Comparison of ENCODE assay signal across 26 mouse cellular contexts in genomic region chr11:43374956-43375355, GRCm38 (mm10). TPM values are rescaled to one million over a fixed set of nuclear protein-coding genes. Genes with fewer than 3 reads are reported as not detected.
DNase-seq lines count a peak whose midpoint lies in the region; ATAC-seq and TF ChIP-seq lines count a peak whose summit lies in the region.
"Had no signal": no experiment of that assay in that cellular context is flagged by ENCODE, and none has a peak within 500 bp of the region (broad histone marks: within the 10 kb centered on the region; RNA-seq: fewer than 3 reads in every experiment).

No protein-coding gene starts in this region.

- H3K36me3 ChIP-seq in limb, embryonic 11.5 days (ENCODE audit: control insufficient read depth, insufficient read depth, low read length), result no peaks in the 10 kb centered on the region
- no peaks in the 10 kb centered on the region for H3K36me3 ChIP-seq in limb, embryonic 10.5 days
- H3K36me3 ChIP-seq: embryonic facial prominence, embryonic 13.5 days; embryonic facial prominence, embryonic 15.5 days; forebrain, embryonic 10.5 days; forebrain, embryonic 12.5 days; G1E had no signal

- DNase-seq in limb, embryonic 11.5 days (ENCODE audit: low spot score), result no peak
- no peak for DNase-seq in limb, embryonic 10.5 days (ENCODE audit: low spot score)
- peak; percentile 12 for DNase-seq in retina, postnatal 1 day
- DNase-seq in retina, embryonic 14.5 days (ENCODE audit: low spot score), result no peak
- no peak for DNase-seq in kidney, adult 8-10 months
- DNase-seq in urinary bladder, adult 2 months (ENCODE audit: low spot score), result no peak
- DNase-seq: adrenal gland, adult 8-10 months; adrenal gland, postnatal 14 days; adrenal gland, postnatal 36 days; cerebellum, adult 11 months; cerebellum, adult 18-20 months; cerebellum, adult 8-10 months; cerebellum, adult 9-11 months; cerebellum, postnatal 36 days; embryo, embryonic 11 days had no signal

- H3K27ac ChIP-seq in limb, embryonic 11.5 days (replicated peaks; ENCODE audit: low read depth, low read length), result no peak overlapping the region
- no peak overlapping the region for H3K27ac ChIP-seq in limb, embryonic 10.5 days
- 0 out of 2 replicates have a peak overlapping the region, but pooled peaks have one; percentile 14 for H3K27ac ChIP-seq in bone marrow macrophage, adult 2 months (ENCODE audit: insufficient read depth, low read depth, low read length)
- H3K27ac ChIP-seq: embryonic facial prominence, embryonic 13.5 days; embryonic facial prominence, embryonic 15.5 days; forebrain, embryonic 10.5 days; forebrain, embryonic 12.5 days had no signal

- no peak for TF ChIP-seq CTCF in bone marrow macrophage, adult 2 months (IDR thresholded peaks at IDR 0.05; ENCODE audit: low read depth, low read length)

- 84% methylated on average over 6 of the region's 6 CpGs for WGBS in limb, embryonic 11.5 days
- WGBS in limb, embryonic 10.5 days, result 91% methylated on average over 6 of the region's 6 CpGs

- no peak overlapping the region for H3K4me2 ChIP-seq in limb, embryonic 11.5 days (ENCODE audit: low read depth, severe bottlenecking)
- H3K4me2 ChIP-seq: embryonic facial prominence, embryonic 13.5 days; embryonic facial prominence, embryonic 15.5 days; forebrain, embryonic 12.5 days had no signal

- H3K9ac ChIP-seq in limb, embryonic 11.5 days (ENCODE audit: low read length), result no peak overlapping the region
- H3K9ac ChIP-seq: embryonic facial prominence, embryonic 13.5 days; embryonic facial prominence, embryonic 15.5 days; forebrain, embryonic 12.5 days had no signal

- no peak overlapping the region for H3K4me3 ChIP-seq in limb, embryonic 11.5 days (ENCODE audit: low read depth, low read length)
- no peak overlapping the region for H3K4me3 ChIP-seq in limb, embryonic 10.5 days
- no peak overlapping the region for H3K4me3 ChIP-seq in bone marrow macrophage, adult 2 months (ENCODE audit: insufficient read depth, low read length)
- H3K4me3 ChIP-seq: embryonic facial prominence, embryonic 13.5 days; embryonic facial prominence, embryonic 15.5 days; erythroblast, embryonic 14.5 days; forebrain, embryonic 10.5 days; forebrain, embryonic 12.5 days had no signal

- no peak for TF ChIP-seq POLR2A in bone marrow macrophage, adult 2 months (IDR thresholded peaks at IDR 0.05; ENCODE audit: borderline replicate concordance, low read depth, low read length)

- no peaks in the 10 kb centered on the region for H3K27me3 ChIP-seq in limb, embryonic 11.5 days (ENCODE audit: control insufficient read depth, insufficient read depth, low read length)
- H3K27me3 ChIP-seq in limb, embryonic 10.5 days (ENCODE audit: low read depth, poor library complexity, severe bottlenecking), result no peaks in the 10 kb centered on the region
- H3K27me3 ChIP-seq: embryonic facial prominence, embryonic 13.5 days; embryonic facial prominence, embryonic 15.5 days; forebrain, embryonic 12.5 days had no signal

- ATAC-seq in limb, embryonic 11.5 days (ENCODE audit: insufficient number of reproducible peaks, low FRiP score, low TSS enrichment, low read depth), result 0 out of 2 replicates have a peak, but pooled peaks have one; percentile 57
- ATAC-seq: activated CD4-positive, CD25-positive, alpha-beta regulatory T cell, adult 4 months; forebrain, embryonic 14.5 days; forebrain, embryonic 16.5 days; Patski had no signal

- H3K9me3 ChIP-seq in limb, embryonic 11.5 days (ENCODE audit: control insufficient read depth, low read length), result no peaks in the 10 kb centered on the region
- no peaks in the 10 kb centered on the region for H3K9me3 ChIP-seq in limb, embryonic 10.5 days (replicated peaks)
- H3K9me3 ChIP-seq: embryonic facial prominence, embryonic 13.5 days; embryonic facial prominence, embryonic 15.5 days; forebrain, embryonic 10.5 days; forebrain, embryonic 12.5 days; G1E had no signal

- H3K4me1 ChIP-seq in limb, embryonic 11.5 days (ENCODE audit: control insufficient read depth, insufficient read depth, low read length), result no peaks in the 10 kb centered on the region
- H3K4me1 ChIP-seq in limb, embryonic 10.5 days, result no peaks in the 10 kb centered on the region
- peaks cover 39% of the 10 kb centered on the region for H3K4me1 ChIP-seq in bone marrow macrophage, adult 2 months (ENCODE audit: control insufficient read depth, insufficient read depth, low read length)
- H3K4me1 ChIP-seq: embryonic facial prominence, embryonic 13.5 days; embryonic facial prominence, embryonic 15.5 days; forebrain, embryonic 10.5 days; forebrain, embryonic 12.5 days had no signal

RNA-seq across cellular contexts. Expression of gene Pttg1, which starts 51.1 kb away (rescaled TPM):
- polyA plus RNA-seq in limb, embryonic 11.5 days (2014; fragmentation: Nextera tagmentation; extraction: Ambion mirVana), result 94.3 and 100 TPM in 2 replicates
- polyA plus RNA-seq in limb, embryonic 10.5 days (2016; fragmentation: Nextera tagmentation; extraction: Ambion mirVana), result 86.4 and 104 TPM in 2 replicates
- polyA plus RNA-seq in bone marrow macrophage, adult 2 months (2012; ENCODE audit: insufficient read depth, insufficient read length, missing spikeins), result 60.1 and 81.7 TPM in 2 replicates
- polyA plus RNA-seq in urinary bladder, adult 2 months (2012; rRNA removed), result 126 and 144 TPM in 2 replicates

RNA-seq across cellular contexts. Expression of gene Slu7, which starts 58.6 kb away (rescaled TPM):
- 56.8 and 57.4 TPM in 2 replicates for polyA plus RNA-seq in limb, embryonic 11.5 days (2014; fragmentation: Nextera tagmentation; extraction: Ambion mirVana)
- 49.2 and 59.9 TPM in 2 replicates for polyA plus RNA-seq in limb, embryonic 10.5 days (2016; fragmentation: Nextera tagmentation; extraction: Ambion mirVana)
- polyA plus RNA-seq in bone marrow macrophage, adult 2 months (2012; ENCODE audit: insufficient read depth, insufficient read length, missing spikeins), result 65.4 and 68.9 TPM in 2 replicates
- 10.0 and 21.3 TPM in 2 replicates for polyA plus RNA-seq in urinary bladder, adult 2 months (2012; rRNA removed)
